In genomic region chr10:90993869-90994268, GRCm38 (mm10) we compare ENCODE assay signal across 17 mouse cellular contexts.
"Had no signal": no experiment of that assay in that cellular context is flagged by ENCODE, and none has a peak within 500 bp of the region (broad histone marks: within the 10 kb centered on the region; RNA-seq: fewer than 3 reads in every experiment).

No protein-coding gene starts in this region.

- H3K27me3 ChIP-seq: limb, embryonic 13.5 days; liver, embryonic 12.5 days; liver, embryonic 15.5 days; lung, embryonic 15.5 days; megakaryocyte, embryonic 14.5 days; midbrain, embryonic 13.5 days had no signal

- H3K4me2 ChIP-seq: limb, embryonic 13.5 days; liver, embryonic 12.5 days; liver, embryonic 15.5 days; lung, embryonic 15.5 days; midbrain, embryonic 13.5 days had no signal

- H3K9me3 ChIP-seq: limb, embryonic 10.5 days; limb, embryonic 13.5 days; liver, embryonic 12.5 days; liver, embryonic 15.5 days; lung, embryonic 15.5 days; megakaryocyte, embryonic 14.5 days; midbrain, embryonic 10.5 days; midbrain, embryonic 13.5 days had no signal

- H3K9ac ChIP-seq: limb, embryonic 13.5 days; liver, embryonic 12.5 days; liver, embryonic 15.5 days; lung, embryonic 15.5 days; midbrain, embryonic 13.5 days had no signal

- H3K4me1 ChIP-seq: limb, embryonic 10.5 days; limb, embryonic 13.5 days; liver, embryonic 12.5 days; liver, embryonic 15.5 days; lung, embryonic 15.5 days; midbrain, embryonic 10.5 days; midbrain, embryonic 13.5 days had no signal

- DNase-seq: kidney, adult 9 months; kidney, postnatal 14 days; kidney, postnatal 4 days; liver; lung, adult 18-20 months; lung, postnatal 10 days; lung, postnatal 36 days; thymus, adult 18-20 months; thymus, postnatal 36 days had no signal

- H3K4me3 ChIP-seq: limb, embryonic 10.5 days; limb, embryonic 13.5 days; liver, embryonic 12.5 days; liver, embryonic 15.5 days; lung, embryonic 15.5 days; megakaryocyte, embryonic 14.5 days; midbrain, embryonic 10.5 days; midbrain, embryonic 13.5 days had no signal

- ATAC-seq: liver, embryonic 12.5 days; midbrain, embryonic 13.5 days had no signal

- H3K27ac ChIP-seq: limb, embryonic 10.5 days; limb, embryonic 13.5 days; liver, embryonic 12.5 days; liver, embryonic 15.5 days; lung, embryonic 15.5 days; midbrain, embryonic 10.5 days; midbrain, embryonic 13.5 days had no signal
